Mouse (Mus musculus): ENCODE measurements around the gene Lpar2. TPM values are rescaled to one million over a fixed set of nuclear protein-coding genes. Genes with fewer than 3 reads are reported as not detected.

The Lpar2 gene
- polyA plus RNA-seq, 1 experiment from 2014 or later: 0.61 TPM

- Histone ChIP-seq H3K4me3 (no peak overlapping the region), H3K4me2 (no peak overlapping the region), H3K27me3 (peaks cover 19% of the 10 kb centered on the region), H3K36me3 (no peaks in the 10 kb centered on the region), H3K27ac (no peak overlapping the region), H3K4me1 (no peaks in the 10 kb centered on the region), H3K9me3 (no peaks in the 10 kb centered on the region), H3K9ac (no peak overlapping the region)
- 64% methylated on average over 13 of the region's 13 CpGs for WGBS
- no peak for ATAC-seq (ENCODE audit: borderline replicate concordance, extremely low read depth, low FRiP score, low TSS enrichment)
Measured at GRCm38 (mm10) chr8:69874654-69875053, 52.4 kb downstream of the Lpar2 start.

DNA sequence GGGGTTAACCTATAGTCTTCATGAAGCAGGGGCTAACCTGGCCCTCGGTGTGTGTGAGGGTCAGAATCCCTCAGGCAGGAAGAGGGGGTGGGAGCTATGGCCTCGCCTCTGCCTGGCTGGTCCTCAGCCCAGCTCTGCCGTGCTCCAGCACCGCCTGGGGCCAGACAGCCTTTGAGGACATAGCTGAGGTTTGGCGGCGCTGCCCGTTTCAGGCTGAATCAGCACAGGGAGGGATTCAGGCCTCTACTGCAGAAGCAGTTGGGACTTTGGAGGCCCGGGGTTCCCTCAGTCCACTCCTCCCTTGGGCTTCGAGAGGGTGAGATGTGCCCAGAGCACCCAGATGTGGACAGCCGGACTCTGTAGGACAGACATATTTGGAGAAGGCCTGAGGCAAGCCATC is 53.9 kb downstream of the Lpar2 start:
- Histone ChIP-seq H3K27me3 (peaks cover 33% of the 10 kb centered on the region), H3K27ac (no peak overlapping the region), H3K4me3 (no peak overlapping the region), H3K4me1 (peaks cover 3% of the 10 kb centered on the region), H3K9ac (no peak overlapping the region), H3K4me2 (no peak overlapping the region), H3K36me3 (no peaks in the 10 kb centered on the region), H3K9me3 (no peaks in the 10 kb centered on the region)
- ATAC-seq (ENCODE audit: borderline replicate concordance, extremely low read depth, low FRiP score, low TSS enrichment): no peak
- WGBS: 38% methylated on average over 10 of the region's 10 CpGs

DNA sequence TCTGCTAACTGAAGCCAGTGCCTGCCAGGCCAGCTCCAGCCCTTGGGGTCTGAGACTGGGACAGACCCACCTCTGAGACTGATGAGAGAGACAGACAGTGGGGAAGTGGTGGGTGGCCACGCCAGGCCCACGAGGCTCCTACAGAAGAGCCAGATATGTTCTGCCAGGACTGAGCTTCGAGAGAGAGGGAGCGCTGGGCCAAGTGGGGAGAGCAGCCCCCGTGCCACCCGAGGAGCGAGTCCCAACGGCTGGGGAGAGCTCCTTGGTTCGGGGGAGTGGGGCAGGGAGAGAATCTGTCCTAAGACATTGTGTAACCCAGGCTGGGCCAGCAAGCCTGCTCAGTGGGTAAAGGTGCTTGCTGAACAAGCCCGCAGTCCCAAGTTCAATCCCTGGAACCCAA is 54.7 kb downstream of the Lpar2 start:
- 69% methylated on average over 10 of the region's 10 CpGs for WGBS
- Histone ChIP-seq H3K27ac (no peak overlapping the region), H3K27me3 (peaks cover 42% of the 10 kb centered on the region), H3K4me3 (no peak overlapping the region), H3K9ac (no peak overlapping the region), H3K36me3 (no peaks in the 10 kb centered on the region), H3K4me1 (peaks cover 11% of the 10 kb centered on the region), H3K9me3 (no peaks in the 10 kb centered on the region), H3K4me2 (no peak overlapping the region)
- no peak for ATAC-seq (ENCODE audit: borderline replicate concordance, extremely low read depth, low FRiP score, low TSS enrichment)

DNA sequence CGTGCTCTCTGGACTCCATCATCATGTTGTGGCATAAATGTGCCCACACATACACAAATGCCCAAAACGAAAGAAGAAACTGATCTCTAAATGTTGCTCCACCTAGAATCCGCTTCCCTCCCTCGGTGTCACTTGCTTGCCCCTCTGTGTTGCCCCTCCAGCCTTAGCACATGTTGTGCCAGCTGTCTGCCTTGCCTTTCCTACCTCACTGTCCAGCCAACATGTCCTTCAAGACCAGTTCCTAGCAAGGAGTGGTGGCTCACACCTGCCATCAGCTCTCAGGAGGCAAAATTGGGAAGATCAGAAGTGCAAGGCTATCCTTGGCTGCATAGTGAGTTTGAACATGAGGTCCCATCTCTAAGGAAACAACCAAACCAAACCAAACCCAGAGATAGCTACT is 55.2 kb downstream of the Lpar2 start:
- Histone ChIP-seq H3K27me3 (peaks cover 46% of the 10 kb centered on the region), H3K4me2 (no peak overlapping the region), H3K36me3 (no peaks in the 10 kb centered on the region), H3K27ac (no peak overlapping the region), H3K9ac (no peak overlapping the region), H3K4me1 (peaks cover 16% of the 10 kb centered on the region), H3K4me3 (no peak overlapping the region), H3K9me3 (no peaks in the 10 kb centered on the region)
- ATAC-seq (ENCODE audit: borderline replicate concordance, extremely low read depth, low FRiP score, low TSS enrichment): no peak
- WGBS: 79% methylated on average over 4 of the region's 4 CpGs

DNA sequence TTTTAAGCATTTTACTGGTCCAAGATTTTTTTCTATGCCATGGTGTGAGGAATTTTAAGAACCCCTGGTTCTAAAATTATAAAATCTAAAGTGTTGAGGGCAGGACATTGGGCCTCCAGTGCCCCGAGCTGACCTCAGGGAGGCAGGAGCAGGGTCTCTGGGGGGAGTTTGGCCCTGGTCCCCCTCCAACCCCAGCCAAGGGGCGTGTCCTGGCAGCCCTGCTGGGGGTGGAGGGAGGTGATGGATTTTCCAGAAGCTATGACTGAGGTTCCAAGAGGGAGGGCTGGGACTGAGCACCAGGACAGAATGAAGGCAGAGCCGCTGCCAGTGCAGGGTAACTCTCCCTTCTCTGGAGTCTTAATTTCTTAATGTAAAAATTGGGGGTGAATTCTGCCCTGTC is 55.8 kb downstream of the Lpar2 start:
- H3K4me3 ChIP-seq: no peak overlapping the region
- H3K27ac ChIP-seq: no peak overlapping the region
- H3K4me2 ChIP-seq: no peak overlapping the region
- no peaks in the 10 kb centered on the region for H3K9me3 ChIP-seq
- peaks cover 52% of the 10 kb centered on the region for H3K27me3 ChIP-seq
- no peak for ATAC-seq (ENCODE audit: borderline replicate concordance, extremely low read depth, low FRiP score, low TSS enrichment)
- H3K9ac ChIP-seq: no peak overlapping the region
- no peaks in the 10 kb centered on the region for H3K36me3 ChIP-seq
- 44% methylated on average over 3 of the region's 3 CpGs for WGBS
- H3K4me1 ChIP-seq: peaks cover 16% of the 10 kb centered on the region

DNA sequence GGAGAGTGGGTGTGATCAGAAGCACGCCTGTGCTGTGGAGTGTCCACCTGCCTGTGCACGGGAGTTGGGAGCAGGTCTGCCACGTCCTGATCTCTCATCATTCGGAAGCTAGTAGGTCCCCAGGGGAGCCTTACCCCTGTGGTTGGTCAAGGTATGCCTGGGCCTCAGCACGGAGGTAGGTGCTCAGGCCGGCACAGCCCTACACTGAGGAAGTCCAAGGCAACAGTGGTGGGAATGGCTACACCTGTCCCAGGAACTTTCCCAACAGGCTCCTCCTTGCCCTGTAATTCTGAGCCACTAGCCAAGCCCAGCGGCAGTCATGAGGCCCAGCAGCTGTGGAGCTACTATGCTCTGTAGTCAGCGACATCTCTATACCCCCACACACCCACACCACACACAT is 57.4 kb downstream of the Lpar2 start:
- H3K4me3 ChIP-seq: no peak overlapping the region

More for the DNA sequence above, 57.4 kb downstream of the Lpar2 start:
- WGBS: 59% methylated on average over 8 of the region's 8 CpGs
- Histone ChIP-seq H3K9me3 (no peaks in the 10 kb centered on the region), H3K9ac (no peak overlapping the region), H3K27me3 (peaks cover 69% of the 10 kb centered on the region), H3K4me2 (no peak overlapping the region), H3K36me3 (no peaks in the 10 kb centered on the region), H3K27ac (no peak overlapping the region), H3K4me1 (peaks cover 16% of the 10 kb centered on the region)
- ATAC-seq (ENCODE audit: borderline replicate concordance, extremely low read depth, low FRiP score, low TSS enrichment): no peak

Other genes starting within 250 kb of the Lpar2 start
- 23.3 and 24.9 TPM in 2 replicates for gene Zfp868, start 196.9 kb upstream of the Lpar2 start, polyA plus RNA-seq (2015; fragmentation: Nextera tagmentation; extraction: Ambion mirVana)
- 1.5 and 1.9 TPM in 2 replicates for gene Zfp964, start 167.9 kb upstream of the Lpar2 start, polyA plus RNA-seq (2015; fragmentation: Nextera tagmentation; extraction: Ambion mirVana)
- gene Zfp869, start 111.7 kb upstream of the Lpar2 start, polyA plus RNA-seq (2015; fragmentation: Nextera tagmentation; extraction: Ambion mirVana): 29.6 and 31.4 TPM in 2 replicates
- 6.6 and 7.0 TPM in 2 replicates for gene Zfp963, start 72.5 kb upstream of the Lpar2 start, polyA plus RNA-seq (2015; fragmentation: Nextera tagmentation; extraction: Ambion mirVana)
- 0.50 and 0.59 TPM in 2 replicates for gene Gm20422, start 47.5 kb upstream of the Lpar2 start, polyA plus RNA-seq (2015; fragmentation: Nextera tagmentation; extraction: Ambion mirVana)
- 42.9 and 46.2 TPM in 2 replicates for gene Atp13a1, start 31.3 kb upstream of the Lpar2 start, polyA plus RNA-seq (2015; fragmentation: Nextera tagmentation; extraction: Ambion mirVana)
- gene Zfp866, start 31.3 kb upstream of the Lpar2 start, polyA plus RNA-seq (2015; fragmentation: Nextera tagmentation; extraction: Ambion mirVana): 27.4 and 29.7 TPM in 2 replicates
- gene Gmip, start 13.8 kb upstream of the Lpar2 start, polyA plus RNA-seq (2015; fragmentation: Nextera tagmentation; extraction: Ambion mirVana): 7.6 and 8.5 TPM in 2 replicates
- 10.1 and 11.4 TPM in 2 replicates for gene Pbx4, start 10.1 kb downstream of the Lpar2 start, polyA plus RNA-seq (2015; fragmentation: Nextera tagmentation; extraction: Ambion mirVana)
- gene Cilp2, start 65.3 kb downstream of the Lpar2 start, polyA plus RNA-seq (2015; fragmentation: Nextera tagmentation; extraction: Ambion mirVana): 0.59 and 0.61 TPM in 2 replicates
- 2.9 and 3.7 TPM in 2 replicates for gene Tssk6, start 79.8 kb downstream of the Lpar2 start, polyA plus RNA-seq (2015; fragmentation: Nextera tagmentation; extraction: Ambion mirVana)
- 162 and 177 TPM in 2 replicates for gene Ndufa13, start 80.1 kb downstream of the Lpar2 start, polyA plus RNA-seq (2015; fragmentation: Nextera tagmentation; extraction: Ambion mirVana)
- gene Yjefn3, start 80.3 kb downstream of the Lpar2 start, polyA plus RNA-seq (2015; fragmentation: Nextera tagmentation; extraction: Ambion mirVana): 4.0 and 5.5 TPM in 2 replicates
- gene Gatad2a, start 174.0 kb downstream of the Lpar2 start, polyA plus RNA-seq (2015; fragmentation: Nextera tagmentation; extraction: Ambion mirVana): 60.3 and 64.3 TPM in 2 replicates
- gene Mau2, start 220.3 kb downstream of the Lpar2 start, polyA plus RNA-seq (2015; fragmentation: Nextera tagmentation; extraction: Ambion mirVana): 46.4 and 50.5 TPM in 2 replicates
- gene Sugp1, start 220.4 kb downstream of the Lpar2 start, polyA plus RNA-seq (2015; fragmentation: Nextera tagmentation; extraction: Ambion mirVana): 41.5 and 44.8 TPM in 2 replicates

Measured in lung, embryonic 15.5 days (tissue).